Mouse (Mus musculus) lung, adult 2 months (tissue): ENCODE results near the gene Usp45.

ENCODE experiments used
- CTCF ChIP-seq: fragments of 200-500 bp; IDR thresholded peaks from 2 replicates; pipeline ENCODE4 v1.5.1; 2011; ENCODE audit warnings: mild to moderate bottlenecking, low read length, control low read depth; ENCODE audit not compliant: insufficient read depth
- POLR2A ChIP-seq: fragments of 200-500 bp; IDR thresholded peaks from 2 replicates; pipeline ENCODE4 v1.6.1; 2011; ENCODE audit warnings: low read depth, mild to moderate bottlenecking, control low read depth, low read length, borderline replicate concordance; ENCODE audit errors: extremely low read depth

- TF ChIP-seq POLR2A (no peak), CTCF (no peak)
Observed at GRCm38 (mm10) chr4:21761416-21762160, 5.4 kb upstream of the Usp45 start.
